Mouse (Mus musculus) ES-Bruce4 (cell line): ENCODE results near the gene Cryba4. TPM values are rescaled to one million over a fixed set of nuclear protein-coding genes. Genes with fewer than 3 reads are reported as not detected.

ENCODE experiments used
- H3K27ac ChIP-seq: 2 replicates; pipeline ENCODE4 v1.5.1; 2012; ENCODE audit warnings: low read length, inconsistent platforms; ENCODE audit not compliant: insufficient read depth
- H3K27me3 ChIP-seq: 2 replicates; pipeline ENCODE4 v1.6.1; 2012; ENCODE audit warnings: mild to moderate bottlenecking, low read length, inconsistent platforms; ENCODE audit not compliant: control insufficient read depth, poor library complexity, insufficient read depth, severe bottlenecking
- H3K36me3 ChIP-seq: 2 replicates; pipeline ENCODE4 v1.6.1; 2012; ENCODE audit warnings: inconsistent platforms, mild to moderate bottlenecking, low read length, moderate library complexity; ENCODE audit not compliant: control insufficient read depth, poor library complexity, insufficient read depth, severe bottlenecking
- H3K4me1 ChIP-seq: one replicate; pipeline ENCODE4 v1.8.1; 2011; ENCODE audit warnings: low read length; ENCODE audit not compliant: control insufficient read depth, insufficient read depth
- H3K4me3 ChIP-seq: 2 replicates; pipeline ENCODE4 v1.5.1; 2011; ENCODE audit warnings: low read depth, mild to moderate bottlenecking, low read length
- H3K9ac ChIP-seq: 2 replicates; pipeline ENCODE4 v1.6.1; 2012; ENCODE audit warnings: low read depth, mild to moderate bottlenecking, inconsistent platforms; ENCODE audit not compliant: poor library complexity, severe bottlenecking
- H3K9me3 ChIP-seq: replicated peaks from 2 replicates; pipeline ENCODE4 v1.6.1; 2012; ENCODE audit warnings: mild to moderate bottlenecking, low read length, inconsistent platforms; ENCODE audit not compliant: control insufficient read depth, poor library complexity, insufficient read depth, severe bottlenecking
- CTCF ChIP-seq: IDR thresholded peaks from one replicate; pipeline ENCODE4 v1.8.1; 2011; ENCODE audit warnings: low read depth, low read length
- EP300 ChIP-seq: IDR thresholded peaks from 2 replicates; pipeline ENCODE4 v1.6.1; 2011; ENCODE audit warnings: low read depth, low read length; ENCODE audit not compliant: insufficient read depth
- POLR2A ChIP-seq: IDR thresholded peaks from one replicate; pipeline ENCODE4 v1.8.1; 2011; ENCODE audit warnings: low read length; ENCODE audit not compliant: insufficient read depth
- polyA plus RNA-seq: library from polyadenylated mRNA; stranded (reverse); fragments of >200 nt; gene quantifications from 2 replicates; pipeline ENCODE4 v1.2.4, GENCODE M21; 2011; ENCODE audit warnings: low read depth; ENCODE audit not compliant: missing spikeins, insufficient read depth, insufficient read length

Gene Cryba4
- polyA plus RNA-seq, 1 experiment = not detected

GRCm38 (mm10) chr5:112280151-112280550 lies 27.8 kb upstream of the Cryba4 start:
- H3K36me3 ChIP-seq = no peaks in the 10 kb centered on the region
- TF ChIP-seq EP300 (no peak), CTCF (no peak), POLR2A (no peak)
- no peaks in the 10 kb centered on the region for H3K9me3 ChIP-seq
- no peak overlapping the region for H3K4me3 ChIP-seq
- H3K27ac ChIP-seq = no peak overlapping the region
- H3K27me3 ChIP-seq = no peaks in the 10 kb centered on the region
- peaks cover 19% of the 10 kb centered on the region for H3K4me1 ChIP-seq
- H3K9ac ChIP-seq = no peak overlapping the region

GRCm38 (mm10) chr5:112279181-112280021 lies 27.1 kb upstream of the Cryba4 start:
- Histone ChIP-seq H3K4me3 (no peak overlapping the region), H3K27me3 (no peaks in the 10 kb centered on the region), H3K9ac (no peak overlapping the region), H3K4me1 (peaks cover 19% of the 10 kb centered on the region), H3K36me3 (no peaks in the 10 kb centered on the region), H3K9me3 (no peaks in the 10 kb centered on the region), H3K27ac (no peak overlapping the region)
- no peak for TF ChIP-seq POLR2A
- TF ChIP-seq CTCF = no peak
- TF ChIP-seq EP300 = no peak

- H3K4me1 ChIP-seq = peaks cover 12% of the 10 kb centered on the region
- no peaks in the 10 kb centered on the region for H3K27me3 ChIP-seq
- no peak overlapping the region for H3K9ac ChIP-seq
- TF ChIP-seq POLR2A = no peak
- no peak for TF ChIP-seq EP300
- H3K27ac ChIP-seq = no peak overlapping the region
- H3K36me3 ChIP-seq = no peaks in the 10 kb centered on the region
- H3K9me3 ChIP-seq = no peaks in the 10 kb centered on the region
- no peak overlapping the region for H3K4me3 ChIP-seq
These were observed 25.7 kb upstream of the Cryba4 start for GRCm38 (mm10) chr5:112277906-112278470.

- H3K9me3 ChIP-seq = no peaks in the 10 kb centered on the region
- H3K9ac ChIP-seq = peak overlapping the region; percentile 79
- H3K4me3 ChIP-seq = peak overlapping the region; percentile 90
- H3K27me3 ChIP-seq = no peaks in the 10 kb centered on the region
- TF ChIP-seq POLR2A (no peak), EP300 (no peak), CTCF (no peak)
- peaks cover 9% of the 10 kb centered on the region for H3K4me1 ChIP-seq
- H3K27ac ChIP-seq = no peak overlapping the region; the same call in 1 of the 2 replicates
- H3K36me3 ChIP-seq = no peaks in the 10 kb centered on the region
These were observed 24.6 kb upstream of the Cryba4 start for GRCm38 (mm10) chr5:112276907-112277348.

- Histone ChIP-seq H3K27ac (no peak within 1 kb of the TSS; the same call in 1 of the 2 replicates), H3K4me3 (peak within 1 kb of the TSS; percentile 90), H3K36me3 (no peaks in the 10 kb centered on the region), H3K4me1 (peaks cover 9% of the 10 kb centered on the region), H3K9ac (peak within 1 kb of the TSS; percentile 79), H3K27me3 (no peaks in the 10 kb centered on the region), H3K9me3 (no peaks in the 10 kb centered on the region)
- TF ChIP-seq EP300 (peak; percentile 51; the same call in 1 of the 2 replicates), POLR2A (peak; percentile 98), CTCF (no peak)
These were observed 24.1 kb upstream of the Cryba4 start, which contains the start of gene Tpst2 for GRCm38 (mm10) chr5:112276267-112276873. Tpst2 (plus strand) TSS chr5:112276691.
